Mouse (Mus musculus) ES-Bruce4 (cell line): ENCODE results near the gene Tat.

Experiments
- CTCF ChIP-seq: IDR thresholded peaks from one replicate; pipeline ENCODE4 v1.8.1; 2011; ENCODE audit warnings: low read depth, low read length
- EP300 ChIP-seq: IDR thresholded peaks from 2 replicates; pipeline ENCODE4 v1.6.1; 2011; ENCODE audit warnings: low read depth, low read length; ENCODE audit not compliant: insufficient read depth

GRCm38 (mm10) chr8:109946272-109946671, 44.0 kb upstream of the Tat start:
- TF ChIP-seq EP300 (no peak), CTCF (no peak)
